Mouse (Mus musculus) ES-E14 (cell line): Measurements from ENCODE around the gene Npas3.

Experiments
- CHD2 ChIP-seq: IDR thresholded peaks from 2 replicates; pipeline ENCODE4 v1.6.1; 2014; ENCODE audit warnings: mild to moderate bottlenecking, low read depth, low read length, inconsistent platforms
- HCFC1 ChIP-seq: IDR thresholded peaks from 2 replicates; pipeline ENCODE4 v1.6.1; 2012; ENCODE audit warnings: low read length, inconsistent platforms, borderline replicate concordance; ENCODE audit not compliant: insufficient read depth
- MAFK ChIP-seq: IDR thresholded peaks from 2 replicates; pipeline ENCODE4 v1.6.1; 2014; ENCODE audit warnings: mild to moderate bottlenecking, low read depth, low read length, inconsistent platforms; ENCODE audit not compliant: insufficient read depth
- ZC3H11A ChIP-seq: IDR thresholded peaks from 2 replicates; pipeline ENCODE4 v1.6.1; 2012; ENCODE audit warnings: low read depth, mild to moderate bottlenecking, inconsistent platforms, low read length, borderline replicate concordance
- ZNF384 ChIP-seq: IDR thresholded peaks from 2 replicates; pipeline ENCODE4 v1.6.1; 2012; ENCODE audit warnings: low read depth, low read length, inconsistent platforms

- TF ChIP-seq MAFK, result no peak
- TF ChIP-seq ZNF384, result no peak
- no peak for TF ChIP-seq CHD2
- no peak for TF ChIP-seq ZC3H11A
- TF ChIP-seq HCFC1, result no peak
Measured at GRCm38 (mm10) chr12:53671846-53672245, 423.4 kb downstream of the Npas3 start.
